Mouse (Mus musculus): ENCODE measurements around the gene 1110017D15Rik.

DNA sequence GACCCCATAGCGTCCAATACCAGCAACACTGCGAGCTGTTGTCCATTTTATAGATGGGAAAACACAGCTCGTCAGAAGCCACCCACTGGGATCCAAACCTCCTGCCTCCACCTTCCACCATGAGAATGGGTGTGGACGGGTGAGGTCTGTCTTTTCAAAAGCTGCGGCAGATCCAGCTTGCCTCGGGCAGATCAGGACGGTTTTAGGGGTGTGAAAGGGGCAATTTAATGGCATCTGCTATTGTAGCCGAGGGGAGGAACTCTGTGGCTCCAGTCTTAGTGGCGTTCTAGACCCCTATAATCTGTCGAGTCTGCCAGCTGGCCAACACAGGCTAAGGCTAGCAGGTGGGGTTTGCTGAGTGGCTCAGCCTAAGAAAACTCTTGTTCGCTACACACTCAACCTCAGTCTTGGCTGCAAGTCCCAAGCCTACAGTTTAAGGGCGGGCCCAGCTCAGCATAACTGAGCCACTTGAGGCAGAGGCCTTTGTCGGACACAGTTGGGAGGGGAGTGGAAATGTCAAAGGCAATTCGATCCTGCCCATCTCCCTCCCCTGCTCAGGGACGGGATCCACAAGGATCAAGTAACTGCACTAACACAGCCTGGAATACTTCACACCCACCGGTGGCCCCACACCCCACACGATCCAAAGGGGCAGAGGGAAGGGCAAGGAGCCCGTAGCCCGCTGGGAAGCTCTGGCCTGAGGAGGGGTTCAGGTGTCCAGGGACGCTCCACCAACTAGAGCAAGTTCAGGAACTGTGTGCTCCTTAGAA lies 14.8 kb downstream of the 1110017D15Rik start:
- TF ChIP-seq POLR2A (IDR thresholded peaks at IDR 0.05; ENCODE audit: borderline replicate concordance, extremely low read depth, low read depth, low read length) (peak; percentile 14; the same call in 1 of the 2 replicates), CTCF (IDR thresholded peaks at IDR 0.05; ENCODE audit: insufficient read depth, low read length) (no peak)

Measured in lung, adult 2 months (tissue).